Mouse (Mus musculus): ENCODE results near the gene Nckap1l.

DNA sequence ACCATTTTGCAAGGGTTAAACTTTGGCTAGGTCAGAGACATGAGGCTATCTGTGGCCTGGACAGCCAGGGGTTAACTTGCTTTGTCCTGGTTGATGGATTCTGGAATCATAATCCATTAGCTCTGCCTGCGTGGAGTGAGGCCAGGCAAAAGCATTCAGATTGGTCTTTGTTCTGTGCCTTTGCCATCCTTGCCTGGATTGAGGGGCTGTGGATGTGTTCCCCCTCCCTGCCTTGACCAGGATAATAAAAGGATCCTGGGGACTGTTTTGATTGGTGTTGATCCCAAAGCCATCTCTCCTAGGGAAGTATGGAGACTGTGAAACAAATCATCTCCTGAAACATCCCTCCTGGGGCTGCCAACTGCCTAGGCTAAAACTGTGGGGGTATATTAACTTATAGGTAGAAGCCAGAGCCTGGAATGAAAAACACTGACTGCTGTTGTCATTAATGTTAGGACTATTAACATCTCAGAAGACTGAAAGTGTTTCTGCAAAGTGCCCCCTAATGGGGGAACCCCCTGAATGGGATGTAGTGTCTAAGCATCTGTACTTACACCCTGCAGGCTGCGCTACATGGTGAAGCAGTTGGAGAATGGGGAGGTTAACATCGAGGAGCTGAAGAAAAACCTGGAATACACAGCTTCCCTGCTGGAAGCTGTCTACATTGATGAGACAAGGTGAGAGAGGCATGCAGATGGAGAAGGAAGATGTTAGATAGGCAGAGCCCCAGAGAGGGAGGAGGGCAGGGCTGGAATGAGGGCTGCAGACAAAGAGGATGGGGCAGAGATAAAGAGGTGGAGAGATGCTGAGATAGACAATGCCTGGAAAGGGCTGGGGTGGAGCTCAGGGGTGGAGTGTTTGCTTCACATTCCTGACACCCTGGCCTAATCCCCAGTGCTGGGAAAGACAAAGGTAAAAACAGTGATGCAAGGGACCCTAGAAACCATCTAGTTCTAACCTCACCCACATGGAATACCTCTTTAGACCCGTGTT lies 66.1 kb downstream of the Nckap1l start:
- TF ChIP-seq CTCF (IDR thresholded peaks at IDR 0.05; ENCODE audit: low read depth, low read length) (no peak), POLR2A (IDR thresholded peaks at IDR 0.05; ENCODE audit: extremely low read depth, insufficient read depth, low read length) (no peak)

Data from liver, adult 2 months (tissue).